Mouse (Mus musculus) CH12.LX (cell line): ENCODE measurements at regions not wholly inside any gene's neighbourhood (a gene's known extent, or its start where the extent isn't known, plus 50 kb on each side); places are given as distances from the start of the nearest gene placed in this dataset.

Experiments used
- CTCF ChIP-seq, 2 experiments: IDR thresholded peaks in 1 of 2; conservative IDR thresholded peaks in 1 of 2; 2 replicates each; pipeline ENCODE4 v1.5.1; 2011 to 2012; ENCODE audit warnings: low read depth in 2 of 2, low read length in 2 of 2, improper control_type of control experiment in 1 of 2, inconsistent platforms in 1 of 2, mild to moderate bottlenecking in 1 of 2, moderate library complexity in 1 of 2
- KAT2A ChIP-seq: IDR thresholded peaks from 2 replicates; pipeline ENCODE4 v1.6.1; 2012; ENCODE audit warnings: low read length, improper control_type of control experiment, inconsistent platforms; ENCODE audit not compliant: insufficient replicate concordance
- ZMIZ1 ChIP-seq: IDR thresholded peaks from 2 replicates; pipeline ENCODE4 v1.6.1; 2012; ENCODE audit warnings: low read depth, mild to moderate bottlenecking, inconsistent platforms, low read length, improper control_type of control experiment

DNA sequence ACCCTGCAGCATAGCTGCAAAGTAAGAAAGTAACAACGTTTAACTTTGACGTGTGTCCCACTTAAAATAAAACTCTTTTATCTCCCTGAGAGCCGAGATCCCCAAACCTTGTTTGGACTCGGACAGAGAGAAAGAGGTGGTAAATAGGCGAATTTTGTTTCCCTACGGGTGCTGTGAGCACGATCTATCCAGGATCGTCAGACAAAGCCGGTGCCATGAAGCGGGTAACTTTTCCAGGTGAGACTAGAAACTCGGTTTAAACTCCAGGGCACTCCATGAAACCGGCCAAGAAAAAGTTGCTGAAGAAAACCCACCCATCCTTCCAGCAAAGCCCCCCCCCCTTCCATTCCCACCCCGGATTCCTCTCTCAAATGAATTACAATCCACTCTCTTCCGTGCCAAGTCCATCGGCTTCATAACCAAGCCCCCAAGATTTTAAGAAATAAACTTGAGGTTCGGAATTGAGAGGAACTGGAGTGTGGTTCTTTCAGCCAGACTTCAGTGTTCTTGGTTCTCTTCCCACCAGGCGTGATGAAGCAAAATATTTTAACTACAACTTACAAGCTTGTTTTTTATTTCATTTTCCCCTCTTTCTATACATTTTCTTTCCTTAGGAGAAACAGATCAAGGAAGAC lies 153.7 kb downstream of the Insig2 start:
- no peak for TF ChIP-seq KAT2A
- TF ChIP-seq CTCF (conservative IDR thresholded peaks at IDR 0.05 in 1 of 2, IDR thresholded peaks at IDR 0.05 in 1 of 2; ENCODE audit: low read depth in 2 of 2, low read length in 2 of 2), result no peak
- TF ChIP-seq ZMIZ1, result no peak
